Mouse (Mus musculus) liver, adult 2 months (tissue): ENCODE data around the gene Tmem184b. TPM values are rescaled to one million over a fixed set of nuclear protein-coding genes. Genes with fewer than 3 reads are reported as not detected.

Source experiments
- DNase-seq: peaks from one replicate; pipeline ENCODE4 v3.0.0-alpha.2; 2011; ENCODE audit warnings: low read depth, low spot score; ENCODE audit errors: extremely low read depth
- H3K27ac ChIP-seq: fragments of 200-500 bp; replicated peaks from 2 replicates; pipeline ENCODE4 v1.5.1; 2012; ENCODE audit warnings: low read depth, mild to moderate bottlenecking, control low read depth, inconsistent platforms, low read length; ENCODE audit not compliant: insufficient read depth
- H3K27me3 ChIP-seq: fragments of 200-500 bp; 2 replicates; pipeline ENCODE4 v1.6.1; 2012; ENCODE audit warnings: mild to moderate bottlenecking, moderate library complexity, low read length, inconsistent platforms; ENCODE audit not compliant: control insufficient read depth, insufficient read depth
- H3K36me3 ChIP-seq: fragments of 200-500 bp; 2 replicates; pipeline ENCODE4 v1.6.1; 2012; ENCODE audit warnings: low read length, inconsistent platforms; ENCODE audit not compliant: control insufficient read depth, insufficient read depth
- H3K4me1 ChIP-seq: fragments of 200-500 bp; 2 replicates; pipeline ENCODE4 v1.6.1; 2011; ENCODE audit warnings: low read length; ENCODE audit not compliant: control insufficient read depth, insufficient read depth
- H3K4me3 ChIP-seq: fragments of 200-500 bp; 2 replicates; pipeline ENCODE4 v1.5.1; 2011; ENCODE audit warnings: low read depth, mild to moderate bottlenecking, control low read depth, low read length, moderate library complexity; ENCODE audit not compliant: insufficient read depth
- H3K79me2 ChIP-seq: fragments of 200-500 bp; 2 replicates; pipeline ENCODE4 v1.6.1; 2012; ENCODE audit warnings: inconsistent platforms, mild to moderate bottlenecking, low read length, moderate library complexity; ENCODE audit not compliant: control insufficient read depth, insufficient read depth
- H3K9ac ChIP-seq: fragments of 200-500 bp; 2 replicates; pipeline ENCODE4 v1.6.1; 2012; ENCODE audit warnings: low read depth, mild to moderate bottlenecking, control low read depth, inconsistent platforms, low read length
- CTCF ChIP-seq: fragments of 200-500 bp; IDR thresholded peaks from 2 replicates; pipeline ENCODE4 v1.5.1; 2011; ENCODE audit warnings: low read depth, low read length, control low read depth
- POLR2A ChIP-seq: fragments of 200-500 bp; IDR thresholded peaks from 2 replicates; pipeline ENCODE4 v1.6.1; 2011; ENCODE audit warnings: low read length, control low read depth; ENCODE audit not compliant: insufficient read depth; ENCODE audit errors: extremely low read depth
- WGBS: fragments of 180-500 bp; shearing (Covaris S2); methylation state at CpG from one replicate; pipeline ENCODE4 v1.1.7; 2018; 5-methylcytosine and 5-hydroxymethylcytosine counted together
- polyA plus RNA-seq: library from polyadenylated mRNA; depleted of rRNA; stranded (reverse); fragments of >200 nt; gene quantifications from 2 replicates; pipeline ENCODE4 v1.2.3, GENCODE M21; 2012
- total RNA-seq: library from RNA; depleted of rRNA; stranded (reverse); fragments of >200 nt; gene quantifications from 2 replicates; pipeline ENCODE4 v1.2.3, GENCODE M21; 2014

Tmem184b gene
- total and polyA plus RNA-seq, 2 experiments, result 6.0 to 48.7 TPM

DNA sequence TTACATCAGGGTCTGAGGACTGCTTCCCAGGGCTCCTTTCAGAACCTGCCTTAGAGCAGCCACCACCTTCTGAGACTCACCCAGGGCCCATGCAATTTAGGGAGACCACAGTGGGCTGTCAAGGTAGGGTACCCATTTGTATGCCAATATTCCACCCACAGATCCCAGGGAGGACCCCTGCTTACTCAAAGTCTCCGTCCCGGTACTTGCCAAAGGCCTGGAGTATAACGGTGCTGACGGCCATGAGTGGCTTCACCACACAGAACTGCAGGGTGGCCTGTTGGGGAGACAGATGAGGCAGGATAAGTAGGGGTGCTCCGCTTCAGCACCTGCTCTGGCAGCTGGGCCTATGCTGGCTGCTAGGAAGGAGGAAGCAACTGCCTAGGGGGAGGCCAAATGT lies 37.0 kb downstream of the Tmem184b start:
- H3K27me3 ChIP-seq, result no peaks in the 10 kb centered on the region
- H3K4me3 ChIP-seq, result no peak overlapping the region
- TF ChIP-seq CTCF, result no peak
- TF ChIP-seq POLR2A, result no peak
- DNase-seq, result no peak
- no peak overlapping the region for H3K27ac ChIP-seq
- peaks cover 2% of the 10 kb centered on the region; the same call in 1 of the 2 replicates for H3K36me3 ChIP-seq
- 99% methylated on average over 5 of the region's 5 CpGs for WGBS
- no peak overlapping the region for H3K9ac ChIP-seq
- no peaks in the 10 kb centered on the region for H3K79me2 ChIP-seq
- H3K4me1 ChIP-seq, result 0 out of 2 replicates have a peak, but pooled peaks cover 2% of the 10 kb centered on the region

GRCm38 (mm10) chr15:79365068-79365467 lies 38.3 kb downstream of the Tmem184b start:
- no peak for TF ChIP-seq CTCF
- no peak for TF ChIP-seq POLR2A
- Histone ChIP-seq H3K36me3 (peaks cover 2% of the 10 kb centered on the region; the same call in 1 of the 2 replicates), H3K27ac (no peak overlapping the region), H3K9ac (no peak overlapping the region), H3K79me2 (no peaks in the 10 kb centered on the region), H3K4me3 (no peak overlapping the region), H3K27me3 (no peaks in the 10 kb centered on the region), H3K4me1 (0 out of 2 replicates have a peak, but pooled peaks cover 2% of the 10 kb centered on the region)
- 97% methylated on average over 12 of the region's 12 CpGs for WGBS
- no peak for DNase-seq

DNA sequence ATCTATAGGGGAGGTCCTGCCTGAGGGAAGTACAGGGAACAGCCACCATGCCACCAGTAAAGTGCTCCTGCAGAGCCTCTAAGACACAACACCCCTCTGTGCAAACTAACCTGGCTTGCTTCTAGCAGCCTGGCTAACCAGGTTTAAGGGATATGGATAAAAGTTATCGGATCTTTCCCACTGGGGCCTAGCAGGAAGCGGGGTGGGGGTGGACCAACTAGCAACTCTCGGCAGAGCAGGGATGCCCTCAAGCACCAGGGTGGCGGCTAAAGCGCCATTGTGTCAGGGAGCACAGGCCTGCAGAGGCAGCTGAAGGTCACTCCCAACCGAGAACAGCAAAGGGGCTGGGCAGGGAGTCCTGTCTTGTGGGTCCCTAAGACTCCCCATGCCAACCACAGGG lies 39.2 kb downstream of the Tmem184b start:
- H3K27ac ChIP-seq, result no peak overlapping the region
- no peak overlapping the region for H3K9ac ChIP-seq
- no peaks in the 10 kb centered on the region for H3K27me3 ChIP-seq
- 0 out of 2 replicates have a peak, but pooled peaks cover 2% of the 10 kb centered on the region for H3K4me1 ChIP-seq
- TF ChIP-seq CTCF (no peak), POLR2A (no peak)
- no peak overlapping the region for H3K4me3 ChIP-seq
- no peak for DNase-seq
- no peaks in the 10 kb centered on the region for H3K79me2 ChIP-seq
- WGBS, result 87% methylated on average over 6 of the region's 6 CpGs
- H3K36me3 ChIP-seq, result peaks cover 2% of the 10 kb centered on the region; the same call in 1 of the 2 replicates

GRCm38 (mm10) chr15:79361023-79361422 lies 42.3 kb downstream of the Tmem184b start:
- no peak for TF ChIP-seq CTCF
- no peak for TF ChIP-seq POLR2A
- H3K36me3 ChIP-seq, result peaks cover 2% of the 10 kb centered on the region; the same call in 1 of the 2 replicates

GRCm38 (mm10) chr15:79360371-79360770 lies 43.0 kb downstream of the Tmem184b start:
- H3K4me1 ChIP-seq, result peaks cover 3% of the 10 kb centered on the region; the same call in 1 of the 2 replicates
- WGBS, result 69% methylated on average over 7 of the region's 7 CpGs
- TF ChIP-seq CTCF, result no peak
- TF ChIP-seq POLR2A, result no peak

More at GRCm38 (mm10) chr15:79361023-79361422, 42.3 kb downstream of the Tmem184b start:
- WGBS, result 66% methylated on average over 4 of the region's 4 CpGs
- H3K4me3 ChIP-seq, result no peak overlapping the region
- no peaks in the 10 kb centered on the region for H3K79me2 ChIP-seq
- H3K9ac ChIP-seq, result no peak overlapping the region
- H3K27ac ChIP-seq, result no peak overlapping the region
- peaks cover 3% of the 10 kb centered on the region; the same call in 1 of the 2 replicates for H3K4me1 ChIP-seq
- H3K27me3 ChIP-seq, result no peaks in the 10 kb centered on the region
- no peak for DNase-seq

DNA sequence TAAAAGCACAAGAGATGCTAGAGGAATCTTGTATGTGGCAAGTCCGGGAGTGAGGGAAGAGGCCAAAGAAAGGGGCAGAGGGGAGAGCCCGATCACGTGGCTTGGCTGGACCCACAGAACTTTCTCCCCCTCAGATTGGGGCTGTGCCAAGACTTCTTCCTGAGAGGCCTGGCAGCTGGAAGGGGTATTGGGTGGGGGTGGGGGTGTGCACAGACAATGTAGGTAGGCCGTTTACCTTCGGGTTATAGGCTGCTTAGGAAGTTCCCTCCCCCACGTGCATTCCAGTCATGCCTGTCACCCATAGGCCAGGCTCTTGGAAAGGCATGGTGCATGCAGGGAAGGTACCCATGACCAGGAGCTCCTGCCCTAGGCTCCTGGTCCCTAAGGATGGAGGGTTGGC lies 43.4 kb downstream of the Tmem184b start:
- peaks cover 3% of the 10 kb centered on the region; the same call in 1 of the 2 replicates for H3K4me1 ChIP-seq
- no peaks in the 10 kb centered on the region for H3K79me2 ChIP-seq
- 20% methylated on average over 6 of the region's 6 CpGs for WGBS
- no peak overlapping the region for H3K27ac ChIP-seq
- DNase-seq, result no peak
- no peak overlapping the region for H3K4me3 ChIP-seq
- TF ChIP-seq CTCF (no peak), POLR2A (no peak)
- H3K9ac ChIP-seq, result no peak overlapping the region
- H3K36me3 ChIP-seq, result peaks cover under 1% of the 10 kb centered on the region; the same call in 1 of the 2 replicates
- H3K27me3 ChIP-seq, result no peaks in the 10 kb centered on the region

More at GRCm38 (mm10) chr15:79360371-79360770, 43.0 kb downstream of the Tmem184b start:
- Histone ChIP-seq H3K79me2 (no peaks in the 10 kb centered on the region), H3K36me3 (peaks cover 2% of the 10 kb centered on the region; the same call in 1 of the 2 replicates), H3K4me3 (no peak overlapping the region), H3K27ac (no peak overlapping the region), H3K9ac (no peak overlapping the region), H3K27me3 (no peaks in the 10 kb centered on the region)
- no peak for DNase-seq
